Mouse (Mus musculus) forebrain, embryonic 16.5 days (tissue): ENCODE data around the gene Farsa. TPM values are rescaled to one million over a fixed set of nuclear protein-coding genes. Genes with fewer than 3 reads are reported as not detected.

Source experiments
- ATAC-seq: fragments of 200-750 bp; cut with Nextera tagmentation; 2 replicates; pipeline ENCODE4 v1.8.0; 2017; ENCODE audit warnings: mild to moderate bottlenecking, moderate library complexity
- H3K27ac ChIP-seq: fragments of 300-500 bp; sonication (generic); 2 replicates; pipeline ENCODE4 v1.5.1; 2014; ENCODE audit warnings: low read length, control low read depth
- H3K27me3 ChIP-seq: fragments of 300-500 bp; sonication (generic); replicated peaks from 2 replicates; pipeline ENCODE4 v1.6.1; 2014; ENCODE audit warnings: low read length; ENCODE audit not compliant: control insufficient read depth, insufficient read depth
- H3K36me3 ChIP-seq: fragments of 300-500 bp; sonication (generic); 2 replicates; pipeline ENCODE4 v1.6.1; 2014; ENCODE audit not compliant: control insufficient read depth, insufficient read depth
- H3K4me1 ChIP-seq: fragments of 300-500 bp; sonication (generic); replicated peaks from 2 replicates; pipeline ENCODE4 v1.6.1; 2014; ENCODE audit warnings: low read length; ENCODE audit not compliant: control insufficient read depth, insufficient read depth
- H3K4me2 ChIP-seq: fragments of 300-500 bp; sonication (generic); 2 replicates; pipeline ENCODE4 v1.6.1; 2014; ENCODE audit warnings: mild to moderate bottlenecking, low read length, control low read depth
- H3K4me3 ChIP-seq: fragments of 300-500 bp; sonication (generic); replicated peaks from 2 replicates; pipeline ENCODE4 v1.5.1; 2014; ENCODE audit warnings: mild to moderate bottlenecking, low read length, control low read depth
- H3K9ac ChIP-seq: fragments of 300-500 bp; sonication (generic); replicated peaks from 2 replicates; pipeline ENCODE4 v1.6.1; 2014; ENCODE audit warnings: low read depth, low read length, control low read depth
- H3K9me3 ChIP-seq: fragments of 300-500 bp; sonication (generic); 2 replicates; pipeline ENCODE4 v1.6.1; 2016; ENCODE audit warnings: low read length; ENCODE audit not compliant: control insufficient read depth
- WGBS: fragments of 180-500 bp; shearing (Covaris S2); extraction: QIAGEN DNeasy Blood & Tissue Kit; methylation state at CpG from one replicate; pipeline ENCODE4 v1.1.7; 2014; 5-methylcytosine and 5-hydroxymethylcytosine counted together
- microRNA-seq: library from miRNA; unstranded; fragments of <30 nt; microRNA quantifications from one replicate; pipeline ENCODE4, GENCODE M21; 2017
- polyA plus RNA-seq: library from polyadenylated mRNA; unstranded; fragments of >200 nt; fragmentation: Nextera tagmentation; extraction: Ambion mirVana; gene quantifications from 2 replicates; pipeline ENCODE4 v1.2.1, GENCODE M21; 2015

Gene Farsa
- polyA plus RNA-seq, 1 experiment from 2014 or later, result 126 TPM

DNA sequence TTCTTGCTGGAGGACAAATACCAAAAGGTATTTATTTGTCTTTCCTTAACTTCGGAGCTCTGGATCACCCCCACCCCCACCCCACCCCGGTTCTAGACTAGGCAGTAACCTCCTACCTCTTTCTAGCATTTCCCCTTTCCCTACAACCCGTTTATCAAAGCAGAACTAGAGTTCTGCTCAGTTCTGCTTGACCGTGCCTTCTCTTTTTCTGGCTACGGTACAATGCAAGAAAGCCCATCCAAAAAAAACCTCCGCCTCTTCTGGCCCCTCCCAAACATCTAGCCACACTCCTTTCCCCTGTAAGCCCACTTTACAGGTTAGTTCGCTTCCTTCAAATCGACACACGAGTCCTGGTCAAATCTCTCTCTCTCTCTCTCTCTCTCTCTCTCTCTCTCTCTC is 56.7 kb downstream of the Farsa start:
- H3K4me2 ChIP-seq, result peak overlapping the region; percentile 49
- WGBS, result 17% methylated on average over 9 of the region's 9 CpGs
- H3K9ac ChIP-seq, result no peak overlapping the region; the same call in 1 of the 2 replicates
- H3K9me3 ChIP-seq, result no peaks in the 10 kb centered on the region
- H3K36me3 ChIP-seq, result peaks cover 43% of the 10 kb centered on the region
- H3K4me1 ChIP-seq, result peaks cover 13% of the 10 kb centered on the region
- H3K27ac ChIP-seq, result no peak overlapping the region
- H3K4me3 ChIP-seq, result peak overlapping the region; percentile 25
- ATAC-seq, result no peak
- H3K27me3 ChIP-seq, result 0 out of 2 replicates have a peak, but pooled peaks cover 2% of the 10 kb centered on the region

DNA sequence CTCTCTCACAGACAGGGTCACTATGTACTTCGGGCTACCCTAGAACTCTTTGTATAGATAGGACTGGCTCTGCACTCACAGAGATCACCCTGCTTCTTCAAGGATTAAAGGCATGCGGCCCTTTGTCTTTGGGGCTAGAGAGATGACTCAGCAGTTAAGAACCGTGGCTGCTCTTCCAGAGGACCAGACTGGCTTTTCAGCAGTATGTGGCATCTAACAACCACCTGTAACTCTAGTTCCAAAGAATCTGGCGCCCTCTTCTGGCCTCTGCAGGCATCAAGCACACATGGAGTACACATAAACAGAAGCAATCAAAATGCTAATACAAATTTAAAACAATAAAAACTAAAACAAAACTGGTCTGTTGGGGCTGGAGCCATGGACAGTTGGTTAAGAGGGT is 57.2 kb downstream of the Farsa start:
- no peak overlapping the region for H3K4me2 ChIP-seq
- H3K27ac ChIP-seq, result no peak overlapping the region
- H3K9me3 ChIP-seq, result no peaks in the 10 kb centered on the region
- H3K9ac ChIP-seq, result no peak overlapping the region
- ATAC-seq, result no peak
- 34% methylated on average over 4 of the region's 4 CpGs for WGBS
- H3K4me1 ChIP-seq, result peaks cover 9% of the 10 kb centered on the region
- 0 out of 2 replicates have a peak, but pooled peaks cover 2% of the 10 kb centered on the region for H3K27me3 ChIP-seq
- no peak overlapping the region for H3K4me3 ChIP-seq
- H3K36me3 ChIP-seq, result peaks cover 43% of the 10 kb centered on the region

- 0 out of 2 replicates have a peak, but pooled peaks cover 2% of the 10 kb centered on the region for H3K27me3 ChIP-seq
- WGBS, result 87% methylated on average over 8 of the region's 8 CpGs
- no peak for ATAC-seq
Measured at GRCm38 (mm10) chr8:84915269-84915668, 58.5 kb downstream of the Farsa start.

DNA sequence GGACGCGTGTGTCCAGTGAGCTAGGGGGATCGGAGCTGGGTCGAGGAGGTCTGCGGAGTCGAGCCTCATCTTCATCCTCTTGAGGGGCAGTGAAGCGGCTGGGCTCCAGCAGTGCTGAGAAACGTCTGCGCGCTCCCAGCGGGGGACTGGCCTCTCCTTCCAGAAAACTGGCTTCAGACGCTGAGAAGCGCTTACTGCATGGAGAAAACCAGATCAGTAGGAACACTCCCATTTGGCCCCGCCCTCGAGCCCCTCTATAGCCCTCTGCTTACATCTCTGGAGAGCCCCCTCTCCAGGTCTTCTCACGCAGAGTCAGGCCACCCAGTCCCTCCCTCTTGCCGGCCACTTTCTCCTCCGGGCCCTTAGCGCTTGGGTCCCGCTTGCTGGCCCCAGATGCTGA is 61.0 kb downstream of the Farsa start:
- peaks cover 63% of the 10 kb centered on the region for H3K36me3 ChIP-seq
- 26% methylated on average over 20 of the region's 20 CpGs for WGBS
- H3K4me2 ChIP-seq, result no peak overlapping the region
- H3K9ac ChIP-seq, result no peak overlapping the region
- H3K4me1 ChIP-seq, result peaks cover 6% of the 10 kb centered on the region
- no peaks in the 10 kb centered on the region for H3K9me3 ChIP-seq
- 0 out of 2 replicates have a peak, but pooled peaks cover 2% of the 10 kb centered on the region for H3K27me3 ChIP-seq
- ATAC-seq, result no peak
- no peak overlapping the region for H3K27ac ChIP-seq
- H3K4me3 ChIP-seq, result no peak overlapping the region

More at GRCm38 (mm10) chr8:84915269-84915668, 58.5 kb downstream of the Farsa start:
- Histone ChIP-seq H3K4me2 (no peak overlapping the region), H3K9ac (no peak overlapping the region), H3K27ac (no peak overlapping the region), H3K4me1 (peaks cover 8% of the 10 kb centered on the region), H3K9me3 (no peaks in the 10 kb centered on the region), H3K4me3 (no peak overlapping the region), H3K36me3 (peaks cover 54% of the 10 kb centered on the region)

DNA sequence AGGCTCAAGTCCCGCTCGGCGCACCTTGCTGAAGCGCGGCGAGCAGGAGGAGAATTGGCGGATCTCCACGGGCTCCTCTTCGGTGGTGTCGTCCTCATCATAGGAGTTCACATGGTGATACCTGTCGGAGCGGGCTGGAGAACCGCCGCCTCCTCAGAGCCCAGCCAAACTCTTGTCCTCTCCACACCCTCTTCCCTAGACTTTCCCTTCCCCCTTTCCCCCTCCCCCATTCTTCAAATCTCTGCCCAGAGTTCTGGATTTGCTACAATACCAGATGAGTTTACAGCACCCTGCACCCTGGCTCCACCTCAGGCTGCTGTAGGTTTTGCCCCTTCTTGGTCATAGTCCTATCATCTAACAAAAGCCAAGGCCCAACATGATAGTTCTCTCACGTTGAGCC is 61.9 kb downstream of the Farsa start:
- 96% methylated on average over 15 of the region's 15 CpGs for WGBS

More for the DNA sequence above, 61.9 kb downstream of the Farsa start:
- ATAC-seq, result no peak
- Histone ChIP-seq H3K4me3 (no peak overlapping the region), H3K27ac (no peak overlapping the region), H3K9ac (no peak overlapping the region), H3K27me3 (0 out of 2 replicates have a peak, but pooled peaks cover 2% of the 10 kb centered on the region), H3K4me2 (no peak overlapping the region), H3K4me1 (no peaks in the 10 kb centered on the region; the same call in 1 of the 2 replicates), H3K36me3 (peaks cover 58% of the 10 kb centered on the region), H3K9me3 (no peaks in the 10 kb centered on the region)

Small RNAs within 50 kb of the gene (microRNA-seq; reads per million reads assigned to microRNA genes)
- 1.7 reads per million for gene Mir7069

Other genes with a start within 250 kb of the Farsa start
- 22.5 and 25.5 TPM in 2 replicates for gene Ier2, start 194.1 kb upstream of the Farsa start, polyA plus RNA-seq
- gene Trmt1, start 170.7 kb upstream of the Farsa start, polyA plus RNA-seq, result 63.4 and 73.3 TPM in 2 replicates
- gene Nacc1, start 169.1 kb upstream of the Farsa start, polyA plus RNA-seq, result 15.5 and 15.7 TPM in 2 replicates
- gene Lyl1, start 155.5 kb upstream of the Farsa start, polyA plus RNA-seq, result 2.6 and 2.9 TPM in 2 replicates
- gene G430095P16Rik, start 134.0 kb upstream of the Farsa start, polyA plus RNA-seq, result 2.0 and 2.2 TPM in 2 replicates
- gene Nfix, start 56.6 kb upstream of the Farsa start, polyA plus RNA-seq, result 440 and 546 TPM in 2 replicates
- gene Dand5, start 34.2 kb upstream of the Farsa start, polyA plus RNA-seq, result 8.2 and 8.7 TPM in 2 replicates
- 31.3 and 34.3 TPM in 2 replicates for gene Gadd45gip1, start 25.5 kb upstream of the Farsa start, polyA plus RNA-seq
- gene Rad23a, start 16.3 kb upstream of the Farsa start, polyA plus RNA-seq, result 84.8 and 86.5 TPM in 2 replicates
- gene Calr, start 10.1 kb upstream of the Farsa start, polyA plus RNA-seq, result 610 and 631 TPM in 2 replicates
- 51.0 and 54.3 TPM in 2 replicates for gene Syce2, start 15.1 kb downstream of the Farsa start, polyA plus RNA-seq
- 35.5 and 39.1 TPM in 2 replicates for gene Gcdh, start 36.9 kb downstream of the Farsa start, polyA plus RNA-seq
- 0.73 and 0.85 TPM in 2 replicates for gene Klf1, start 44.9 kb downstream of the Farsa start, polyA plus RNA-seq
- gene Dnase2a, start 51.6 kb downstream of the Farsa start, polyA plus RNA-seq, result 5.4 and 5.5 TPM in 2 replicates
- 52.4 and 65.8 TPM in 2 replicates for gene Mast1, start 80.4 kb downstream of the Farsa start, polyA plus RNA-seq
- gene Rtbdn, start 90.0 kb downstream of the Farsa start, polyA plus RNA-seq, result 2.2 and 2.4 TPM in 2 replicates
- not detected in 2 replicates for gene Gm49661, start 112.4 kb downstream of the Farsa start, polyA plus RNA-seq
- gene Prdx2, start 112.6 kb downstream of the Farsa start, polyA plus RNA-seq, result 1,287 and 1,394 TPM in 2 replicates
- 79.9 and 85.8 TPM in 2 replicates for gene Rnaseh2a, start 112.8 kb downstream of the Farsa start, polyA plus RNA-seq
- gene Junb, start 121.7 kb downstream of the Farsa start, polyA plus RNA-seq, result 7.6 and 8.2 TPM in 2 replicates
- 31.3 and 39.8 TPM in 2 replicates for gene Hook2, start 133.6 kb downstream of the Farsa start, polyA plus RNA-seq
- gene Best2, start 157.5 kb downstream of the Farsa start, polyA plus RNA-seq, result not detected in 2 replicates
- 144 and 153 TPM in 2 replicates for gene Asna1, start 168.3 kb downstream of the Farsa start, polyA plus RNA-seq
- gene Trir, start 169.8 kb downstream of the Farsa start, polyA plus RNA-seq, result 108 and 110 TPM in 2 replicates
- 72.8 and 83.4 TPM in 2 replicates for gene Tnpo2, start 179.9 kb downstream of the Farsa start, polyA plus RNA-seq
- gene Fbxw9, start 203.1 kb downstream of the Farsa start, polyA plus RNA-seq, result 61.7 and 78.3 TPM in 2 replicates
- 0.84 TPM in 1 of 2 replicates, not detected in the other for gene Gm5741, start 211.0 kb downstream of the Farsa start, polyA plus RNA-seq
- 87.2 and 98.7 TPM in 2 replicates for gene Dhps, start 214.8 kb downstream of the Farsa start, polyA plus RNA-seq
- gene Wdr83os, start 223.8 kb downstream of the Farsa start, polyA plus RNA-seq, result 129 and 133 TPM in 2 replicates
- 53.1 and 61.1 TPM in 2 replicates for gene Wdr83, start 224.3 kb downstream of the Farsa start, polyA plus RNA-seq
- 15.6 and 17.7 TPM in 2 replicates for gene Man2b1, start 226.3 kb downstream of the Farsa start, polyA plus RNA-seq